In genomic region chr3:123256181-123257101, GRCm38 (mm10) we compare ENCODE assay signal across 14 mouse cellular contexts. TPM values are rescaled to one million over a fixed set of nuclear protein-coding genes. Genes with fewer than 3 reads are reported as not detected.
DNase-seq lines count a peak whose midpoint lies in the region; ATAC-seq and TF ChIP-seq lines count a peak whose summit lies in the region.
"Had no signal": no experiment of that assay in that cellular context is flagged by ENCODE, and none has a peak within 500 bp of the region (broad histone marks: within the 10 kb centered on the region; RNA-seq: fewer than 3 reads in every experiment).

No protein-coding gene starts in this region.

- WGBS in liver, embryonic 11.5 days: 49% methylated on average over 11 of the region's 11 CpGs
- 83% methylated on average over 11 of the region's 11 CpGs for WGBS in neural tube, embryonic 15.5 days

- no peak overlapping the region for H3K9ac ChIP-seq in liver, embryonic 11.5 days (ENCODE audit: low read depth, low read length)
- H3K9ac ChIP-seq in neural tube, embryonic 15.5 days (replicated peaks): no peak overlapping the region
- H3K9ac ChIP-seq: forebrain, embryonic 12.5 days had no signal

- H3K4me2 ChIP-seq in liver, embryonic 11.5 days: no peak overlapping the region
- no peak overlapping the region for H3K4me2 ChIP-seq in neural tube, embryonic 15.5 days
- H3K4me2 ChIP-seq: forebrain, embryonic 12.5 days had no signal

- no peaks in the 10 kb centered on the region for H3K9me3 ChIP-seq in liver, embryonic 11.5 days (ENCODE audit: control insufficient read depth, low read length)
- no peaks in the 10 kb centered on the region for H3K9me3 ChIP-seq in G1E (replicated peaks)
- H3K9me3 ChIP-seq in neural tube, embryonic 15.5 days (replicated peaks): no peaks in the 10 kb centered on the region
- H3K9me3 ChIP-seq: forebrain, embryonic 12.5 days had no signal

- no peaks in the 10 kb centered on the region for H3K27me3 ChIP-seq in liver, embryonic 11.5 days (replicated peaks; ENCODE audit: control insufficient read depth, insufficient read depth, low read length)
- H3K27me3 ChIP-seq in G1E (ENCODE audit: insufficient read depth, low read length): 0 out of 2 replicates have a peak, but pooled peaks cover 2% of the 10 kb centered on the region
- no peaks in the 10 kb centered on the region for H3K27me3 ChIP-seq in neural tube, embryonic 15.5 days (replicated peaks)
- H3K27me3 ChIP-seq: forebrain, embryonic 12.5 days had no signal

- TF ChIP-seq CTCF in G1E (IDR thresholded peaks at IDR 0.05; ENCODE audit: low read depth, low read length): no peak

- no peak for DNase-seq in liver, embryonic 11.5 days (ENCODE audit: low spot score)
- no peak for DNase-seq in liver
- no peak for DNase-seq in G1E (ENCODE audit: low spot score)
- no peak for DNase-seq in cerebellum, adult 9-10 months
- DNase-seq in frontal cortex, postnatal 14 days (ENCODE audit: low spot score in 2 of 2): no peak
- DNase-seq: adrenal gland, adult 8-10 months; cerebellum, postnatal 25 days; kidney, adult 11 months; layer of hippocampus, postnatal 36 days; midbrain, embryonic 14.5 days had no signal

- H3K4me1 ChIP-seq in liver, embryonic 11.5 days (replicated peaks; ENCODE audit: control insufficient read depth, insufficient read depth, low read length): no peaks in the 10 kb centered on the region
- no peaks in the 10 kb centered on the region for H3K4me1 ChIP-seq in G1E (ENCODE audit: insufficient read depth, low read depth, low read length)
- H3K4me1 ChIP-seq in neural tube, embryonic 15.5 days: no peaks in the 10 kb centered on the region
- H3K4me1 ChIP-seq: forebrain, embryonic 12.5 days had no signal

- H3K4me3 ChIP-seq in liver, embryonic 11.5 days (ENCODE audit: low read depth, low read length): no peak overlapping the region
- no peak overlapping the region for H3K4me3 ChIP-seq in G1E (ENCODE audit: low read depth, low read length)
- H3K4me3 ChIP-seq in neural tube, embryonic 15.5 days (replicated peaks): no peak overlapping the region
- H3K4me3 ChIP-seq: forebrain, embryonic 12.5 days had no signal

- H3K36me3 ChIP-seq in liver, embryonic 11.5 days (ENCODE audit: control insufficient read depth, insufficient read depth, low read length): no peaks in the 10 kb centered on the region
- H3K36me3 ChIP-seq in G1E (replicated peaks): no peaks in the 10 kb centered on the region
- H3K36me3 ChIP-seq in neural tube, embryonic 15.5 days: no peaks in the 10 kb centered on the region
- H3K36me3 ChIP-seq: forebrain, embryonic 12.5 days had no signal

- H3K27ac ChIP-seq in liver, embryonic 11.5 days (ENCODE audit: low read depth, low read length): no peak overlapping the region
- no peak overlapping the region for H3K27ac ChIP-seq in neural tube, embryonic 15.5 days (replicated peaks)
- H3K27ac ChIP-seq: forebrain, embryonic 12.5 days had no signal

- peak; percentile 66 for ATAC-seq in liver, embryonic 11.5 days (replicated peaks; ENCODE audit: low FRiP score)
- ATAC-seq in G1E (ENCODE audit: extremely low read depth, insufficient number of reproducible peaks, low FRiP score, poor library complexity, severe bottlenecking): peak; percentile 86
- ATAC-seq in common myeloid progenitor, adult 5-6 weeks (replicated peaks; ENCODE audit: low read depth, poor library complexity, severe bottlenecking): peak; percentile 98
- 0 out of 2 replicates have a peak, but pooled peaks have one; percentile 53 for ATAC-seq in monocyte, adult 5-6 weeks (replicated peaks; ENCODE audit: insufficient number of reproducible peaks, low FRiP score, low TSS enrichment, poor library complexity, severe bottlenecking)
- ATAC-seq in neural tube, embryonic 15.5 days (ENCODE audit: low FRiP score): no peak

RNA-seq across cellular contexts. Expression of gene Sec24d, which starts 10.8 kb away (rescaled TPM):
- 32.5 and 36.1 TPM in 2 replicates for polyA plus RNA-seq in liver, embryonic 11.5 days (2014; fragmentation: Nextera tagmentation; extraction: Ambion mirVana)
- total RNA-seq in G1E (2014; fragmentation: Nextera tagmentation) (not detected in 2 replicates), G1E (2017) (0.12 and 0.49 TPM in 2 replicates)
- polyA plus RNA-seq in G1E (2012): not detected in 2 replicates
- 19.4 and 19.9 TPM in 2 replicates for total RNA-seq in common myeloid progenitor, adult 5-6 weeks (2017)
- 4.2 to 14.4 TPM (median 7.1 TPM) in 3 replicates for total RNA-seq in monocyte, adult 5-6 weeks (2017)
- 18.3 and 27.0 TPM in 2 replicates for polyA plus RNA-seq in neural tube, embryonic 15.5 days (2015; fragmentation: Nextera tagmentation; extraction: Ambion mirVana)

RNA-seq across cellular contexts. Expression of gene Synpo2, which starts 20.5 kb away (rescaled TPM):
- 1.9 and 2.4 TPM in 2 replicates for polyA plus RNA-seq in liver, embryonic 11.5 days (2014; fragmentation: Nextera tagmentation; extraction: Ambion mirVana)
- total RNA-seq in G1E (2014; fragmentation: Nextera tagmentation): not detected in 2 replicates
- 0.17 and 0.22 TPM in 2 replicates for total RNA-seq in G1E (2017)
- polyA plus RNA-seq in G1E (2012): not detected in 2 replicates
- 2.7 and 4.3 TPM in 2 replicates for total RNA-seq in common myeloid progenitor, adult 5-6 weeks (2017)
- 0.39 TPM in 1 of 3 replicates, not detected in the others for total RNA-seq in monocyte, adult 5-6 weeks (2017)
- 1.8 and 6.8 TPM in 2 replicates for polyA plus RNA-seq in neural tube, embryonic 15.5 days (2015; fragmentation: Nextera tagmentation; extraction: Ambion mirVana)
